Mouse (Mus musculus) gastrocnemius, adult 8-10 months (tissue): ENCODE results near the gene Gm11567. TPM values are rescaled to one million over a fixed set of nuclear protein-coding genes. Genes with fewer than 3 reads are reported as not detected.
"Not testable (repeated sequence)": the region's sequence is repeated elsewhere in the genome, so short reads cannot be mapped to it uniquely, and the experiment has no call there.

Experiments used
- DNase-seq, 2 experiments: peaks; one replicate each; pipeline ENCODE4 v3.0.0; 2022; ENCODE audit warnings: low spot score in 2 of 2
- total RNA-seq, 4 experiments: library from RNA; stranded (reverse); gene quantifications; 2 replicates each; pipeline ENCODE4 v1.2.4; 2022

The Gm11567 gene
- not detected for total RNA-seq

- DNase-seq = not testable (repeated sequence)
Observed at GRCm38 (mm10) chr11:99878887-99879286, at the start of gene Gm11567. Gm11567 (plus strand) TSS chr11:99879187.

GRCm38 (mm10) chr11:99837966-99838365 lies 41.0 kb upstream of the Gm11567 start, which contains the start of gene 2300003K06Rik:
2300003K06Rik (minus strand) TSS chr11:99838066.
- no peak for DNase-seq

- no peak for DNase-seq
Observed at GRCm38 (mm10) chr11:99842185-99842584, 36.8 kb upstream of the Gm11567 start.

GRCm38 (mm10) chr11:99846746-99847145 lies 32.2 kb upstream of the Gm11567 start:
- no peak for DNase-seq

GRCm38 (mm10) chr11:99851508-99851907 lies 27.5 kb upstream of the Gm11567 start, which contains the start of gene Krtap4-16:
Krtap4-16 (minus strand) TSS chr11:99851608.
- DNase-seq = no peak

- no peak for DNase-seq
Observed at GRCm38 (mm10) chr11:99854121-99854520, 24.9 kb upstream of the Gm11567 start.

GRCm38 (mm10) chr11:99857617-99858016 lies 21.4 kb upstream of the Gm11567 start, which contains the start of gene Gm11568:
Gm11568 (plus strand) TSS chr11:99857917.
- DNase-seq = no peak

GRCm38 (mm10) chr11:99858761-99859160 lies 20.2 kb upstream of the Gm11567 start:
- DNase-seq = no peak

- DNase-seq = not testable (repeated sequence)
Observed at GRCm38 (mm10) chr11:99864176-99864575, 14.8 kb upstream of the Gm11567 start, which contains the start of gene Gm11559. Gm11559 (plus strand) TSS chr11:99864476.

GRCm38 (mm10) chr11:99873089-99873488 lies 5.9 kb upstream of the Gm11567 start, which contains the start of gene Krtap9-1:
Krtap9-1 (plus strand) TSS chr11:99873389.
- not testable (repeated sequence) for DNase-seq

GRCm38 (mm10) chr11:99907620-99908019 lies 28.6 kb downstream of the Gm11567 start, which contains the start of gene Krtap31-1:
Krtap31-1 (plus strand) TSS chr11:99907920.
- no peak for DNase-seq

- DNase-seq = no peak
Observed at GRCm38 (mm10) chr11:99914451-99914850, 35.5 kb downstream of the Gm11567 start, which contains the start of gene Gm11565. Gm11565 (plus strand) TSS chr11:99914751.

Other genes starting within 250 kb of the Gm11567 start
- not detected for gene Krtap4-2, start 244.1 kb upstream of the Gm11567 start, total RNA-seq
- gene Krtap4-7, start 235.1 kb upstream of the Gm11567 start, total RNA-seq = not detected
- gene Gm11555, start 229.0 kb upstream of the Gm11567 start, total RNA-seq = not detected
- gene Gm11563, start 220.2 kb upstream of the Gm11567 start, total RNA-seq = not detected
- not detected for gene Krtap4-6, start 213.2 kb upstream of the Gm11567 start, total RNA-seq
- gene Gm14190, start 188.4 kb upstream of the Gm11567 start, total RNA-seq = not detected
- gene Gm14180, start 144.9 kb upstream of the Gm11567 start, total RNA-seq = not detected
- gene Gm11595, start 106.3 kb upstream of the Gm11567 start, total RNA-seq = not detected
- gene Krtap4-8, start 98.5 kb upstream of the Gm11567 start, total RNA-seq = not detected
- not detected for gene Krtap4-9, start 94.0 kb upstream of the Gm11567 start, total RNA-seq
- not detected for gene Gm11596, start 85.7 kb upstream of the Gm11567 start, total RNA-seq
- gene Gm11569, start 80.3 kb upstream of the Gm11567 start, total RNA-seq = not detected
- not detected for gene Gm11554, start 74.7 kb upstream of the Gm11567 start, total RNA-seq
- not detected for gene Krtap4-13, start 69.3 kb upstream of the Gm11567 start, total RNA-seq
- gene Gm11564, start 63.5 kb upstream of the Gm11567 start, total RNA-seq = not detected
- gene 2300003K06Rik, start 41.1 kb upstream of the Gm11567 start, total RNA-seq = not detected
- gene Krtap4-16, start 27.6 kb upstream of the Gm11567 start, total RNA-seq = not detected
- gene Gm11568, start 21.3 kb upstream of the Gm11567 start, total RNA-seq = not detected
- not detected for gene Gm11559, start 14.7 kb upstream of the Gm11567 start, total RNA-seq
- not detected for gene Krtap9-1, start 5.8 kb upstream of the Gm11567 start, total RNA-seq
- not detected for gene Krtap31-1, start 28.7 kb downstream of the Gm11567 start, total RNA-seq
- not detected for gene Gm11565, start 35.6 kb downstream of the Gm11567 start, total RNA-seq
- gene Krtap31-2, start 57.1 kb downstream of the Gm11567 start, total RNA-seq = not detected
- gene Krtap9-5, start 69.3 kb downstream of the Gm11567 start, total RNA-seq = not detected
- gene Krtap29-1, start 99.9 kb downstream of the Gm11567 start, total RNA-seq = not detected
- not detected for gene Krtap16-1, start 107.4 kb downstream of the Gm11567 start, total RNA-seq
- not detected for gene Krtap17-1, start 114.8 kb downstream of the Gm11567 start, total RNA-seq
- gene Krt33a, start 137.0 kb downstream of the Gm11567 start, total RNA-seq = not detected
- gene Krt33b, start 150.7 kb downstream of the Gm11567 start, total RNA-seq = not detected
- gene Krt34, start 162.4 kb downstream of the Gm11567 start, total RNA-seq = not detected
- not detected for gene Krt31, start 171.4 kb downstream of the Gm11567 start, total RNA-seq
- gene Krt32, start 209.0 kb downstream of the Gm11567 start, total RNA-seq = not detected
- gene Krt35, start 217.1 kb downstream of the Gm11567 start, total RNA-seq = not detected
- gene Krt36, start 226.4 kb downstream of the Gm11567 start, total RNA-seq = not detected
- not detected for gene Krt13, start 242.4 kb downstream of the Gm11567 start, total RNA-seq